Mouse (Mus musculus) small intestine, adult 2 months (tissue): Measurements from ENCODE around the gene Diaph3. TPM values are rescaled to one million over a fixed set of nuclear protein-coding genes. Genes with fewer than 3 reads are reported as not detected.
A peak's percentile ranks its signal among the peaks of the same experiment; 100 is the strongest.

Experiments
- H3K27ac ChIP-seq: fragments of 200-500 bp; 2 replicates; pipeline ENCODE4 v1.5.1; 2012; ENCODE audit warnings: low read depth, low read length, control low read depth, inconsistent platforms; ENCODE audit not compliant: insufficient read depth
- H3K27me3 ChIP-seq: fragments of 200-500 bp; 2 replicates; pipeline ENCODE4 v1.6.1; 2012; ENCODE audit warnings: mild to moderate bottlenecking, moderate library complexity, low read length, inconsistent platforms; ENCODE audit not compliant: control insufficient read depth, insufficient read depth
- H3K36me3 ChIP-seq: fragments of 200-500 bp; 2 replicates; pipeline ENCODE4 v1.6.1; 2012; ENCODE audit warnings: mild to moderate bottlenecking, low read length, control low read depth, inconsistent platforms; ENCODE audit not compliant: control insufficient read depth, insufficient read depth
- H3K4me1 ChIP-seq: fragments of 200-500 bp; 2 replicates; pipeline ENCODE4 v1.6.1; 2012; ENCODE audit warnings: low read length, inconsistent platforms, mixed read lengths; ENCODE audit not compliant: control insufficient read depth, insufficient read depth, insufficient read length
- H3K4me3 ChIP-seq: fragments of 200-500 bp; 2 replicates; pipeline ENCODE4 v1.5.1; 2012; ENCODE audit warnings: low read depth, mild to moderate bottlenecking, control low read depth, inconsistent platforms, low read length, moderate library complexity
- CTCF ChIP-seq: fragments of 200-500 bp; IDR thresholded peaks from 2 replicates; pipeline ENCODE4 v1.5.1; 2012; ENCODE audit warnings: low read depth, mild to moderate bottlenecking, control low read depth, inconsistent platforms, low read length, moderate library complexity, mixed read lengths; ENCODE audit not compliant: insufficient replicate concordance, insufficient read length; ENCODE audit errors: extremely low read depth
- POLR2A ChIP-seq: fragments of 200-500 bp; IDR thresholded peaks from 2 replicates; pipeline ENCODE4 v1.6.1; 2012; ENCODE audit warnings: low read depth, mild to moderate bottlenecking, control low read depth, inconsistent platforms, low read length, moderate library complexity
- WGBS: fragments of 180-500 bp; shearing (Covaris S2); methylation state at CpG from one replicate; pipeline ENCODE4 v1.1.7; 2018; 5-methylcytosine and 5-hydroxymethylcytosine counted together
- polyA plus RNA-seq: library from polyadenylated mRNA; depleted of rRNA; stranded (reverse); fragments of >200 nt; gene quantifications from 2 replicates; pipeline ENCODE4 v1.2.3, GENCODE M21; 2012; rRNA removed

Diaph3 gene
- 0.10 and 0.29 TPM in 2 replicates for polyA plus RNA-seq

DNA sequence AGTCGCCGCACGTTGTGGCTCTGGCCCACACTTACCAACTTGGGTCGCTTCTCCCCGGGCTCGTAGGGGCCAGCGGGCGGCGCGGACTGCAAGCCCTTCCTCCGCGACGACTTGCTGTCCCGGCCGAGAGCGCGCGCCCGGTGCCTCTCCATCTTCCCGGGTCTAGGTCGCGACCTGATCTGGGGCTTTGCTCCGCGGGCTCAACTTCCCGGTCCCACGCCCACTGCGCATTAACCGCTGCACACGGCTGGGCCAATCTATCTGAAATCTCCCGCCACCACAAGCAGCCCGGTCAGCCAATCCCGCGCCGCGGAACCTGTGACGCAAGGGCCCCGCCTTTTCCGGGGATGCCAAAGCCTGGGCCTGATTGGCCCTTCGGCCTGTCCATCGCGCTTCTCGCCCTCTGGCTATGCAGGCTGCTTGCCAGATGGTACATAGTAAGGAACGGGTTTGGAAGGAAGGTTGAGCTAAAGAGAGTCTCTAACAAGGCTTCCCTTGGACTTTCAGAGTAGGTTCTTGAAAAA, at the start of gene Diaph3:
TSS of gene Diaph3 (minus strand) at position 273 of the 524 bp plus-strand sequence.
- Histone ChIP-seq H3K4me1 (no peaks in the 10 kb centered on the region), H3K27ac (peak within 1 kb of the TSS; percentile 29), H3K36me3 (no peaks in the 10 kb centered on the region), H3K4me3 (peak within 1 kb of the TSS; percentile 90), H3K27me3 (no peaks in the 10 kb centered on the region)
- WGBS, result under 1% methylated on average over 43 of the region's 43 CpGs
- TF ChIP-seq POLR2A (no peak; the same call in 1 of the 2 replicates), CTCF (no peak)

DNA sequence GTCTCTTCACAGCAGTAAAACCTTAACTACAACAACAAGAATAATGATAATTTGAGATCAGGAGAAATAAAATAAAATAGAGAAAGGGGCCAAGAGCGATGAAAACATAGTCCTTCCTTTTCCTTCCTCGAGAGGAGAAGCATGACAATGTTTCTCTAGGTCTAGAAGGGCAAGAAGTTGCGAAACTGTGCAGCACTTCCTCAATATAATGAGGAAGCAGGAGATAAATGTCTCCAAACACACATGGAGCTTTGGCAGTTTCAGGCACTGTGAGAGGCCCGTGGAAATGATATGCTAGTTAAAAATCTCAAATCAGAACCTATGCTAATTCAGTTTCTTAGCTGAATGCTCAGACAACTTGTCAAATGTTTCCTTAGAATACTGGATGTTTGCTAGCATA, 49.6 kb upstream of the Diaph3 start:
- TF ChIP-seq POLR2A (no peak), CTCF (no peak)
- Histone ChIP-seq H3K4me1 (no peaks in the 10 kb centered on the region), H3K27ac (no peak overlapping the region), H3K36me3 (no peaks in the 10 kb centered on the region), H3K4me3 (no peak overlapping the region), H3K27me3 (no peaks in the 10 kb centered on the region)
- WGBS, result 55% methylated on average over 4 of the region's 4 CpGs

DNA sequence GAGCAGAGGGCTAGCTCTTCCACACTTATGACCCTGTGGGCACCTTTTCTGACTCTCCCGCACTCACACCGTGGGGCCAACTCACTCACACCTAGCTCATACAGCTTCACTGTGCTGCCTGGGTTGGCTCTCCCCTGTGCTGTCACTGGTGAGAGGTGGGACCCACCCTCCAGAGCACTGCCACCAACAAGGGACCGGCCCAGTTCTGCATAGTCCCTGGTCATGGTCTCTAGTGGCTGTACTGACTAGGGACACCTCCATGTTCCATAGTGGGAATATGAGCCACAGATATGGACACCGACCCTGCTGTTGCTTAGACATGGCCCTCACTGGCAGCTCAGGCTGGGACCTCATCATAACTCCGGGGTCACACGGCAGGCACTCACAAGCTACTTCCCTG, 30.5 kb upstream of the Diaph3 start:
- 90% methylated on average over 6 of the region's 6 CpGs for WGBS
- H3K27ac ChIP-seq, result no peak overlapping the region
- no peaks in the 10 kb centered on the region for H3K4me1 ChIP-seq

DNA sequence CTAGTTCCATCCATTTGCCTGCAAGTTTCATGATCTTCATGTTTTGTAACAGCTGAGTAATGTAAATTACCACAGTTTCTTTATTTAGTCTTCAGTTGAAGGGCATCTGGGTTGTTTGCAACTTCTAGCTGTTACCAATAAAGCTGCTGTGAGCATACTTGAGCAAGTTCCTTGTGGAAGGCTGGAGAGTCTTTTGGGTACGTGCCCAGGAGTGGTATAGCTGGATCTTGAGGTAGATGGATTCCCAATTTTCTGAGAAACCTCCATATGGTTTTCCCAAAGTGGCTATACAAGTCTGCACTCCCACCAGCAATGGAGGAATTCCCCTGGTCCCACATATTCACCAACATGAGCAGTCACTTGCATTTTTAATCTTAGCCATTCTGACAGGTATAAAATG, 28.1 kb upstream of the Diaph3 start:
- WGBS, result 65% methylated on average over 1 of the region's 1 CpGs
- no peaks in the 10 kb centered on the region for H3K36me3 ChIP-seq
- H3K27me3 ChIP-seq, result no peaks in the 10 kb centered on the region
- no peaks in the 10 kb centered on the region for H3K4me1 ChIP-seq
- no peak overlapping the region for H3K4me3 ChIP-seq
- TF ChIP-seq CTCF (no peak), POLR2A (no peak)
- no peak overlapping the region for H3K27ac ChIP-seq

More for the DNA sequence above, 30.5 kb upstream of the Diaph3 start:
- TF ChIP-seq CTCF (no peak), POLR2A (no peak)
- H3K4me3 ChIP-seq, result no peak overlapping the region
- H3K27me3 ChIP-seq, result no peaks in the 10 kb centered on the region
- H3K36me3 ChIP-seq, result no peaks in the 10 kb centered on the region

DNA sequence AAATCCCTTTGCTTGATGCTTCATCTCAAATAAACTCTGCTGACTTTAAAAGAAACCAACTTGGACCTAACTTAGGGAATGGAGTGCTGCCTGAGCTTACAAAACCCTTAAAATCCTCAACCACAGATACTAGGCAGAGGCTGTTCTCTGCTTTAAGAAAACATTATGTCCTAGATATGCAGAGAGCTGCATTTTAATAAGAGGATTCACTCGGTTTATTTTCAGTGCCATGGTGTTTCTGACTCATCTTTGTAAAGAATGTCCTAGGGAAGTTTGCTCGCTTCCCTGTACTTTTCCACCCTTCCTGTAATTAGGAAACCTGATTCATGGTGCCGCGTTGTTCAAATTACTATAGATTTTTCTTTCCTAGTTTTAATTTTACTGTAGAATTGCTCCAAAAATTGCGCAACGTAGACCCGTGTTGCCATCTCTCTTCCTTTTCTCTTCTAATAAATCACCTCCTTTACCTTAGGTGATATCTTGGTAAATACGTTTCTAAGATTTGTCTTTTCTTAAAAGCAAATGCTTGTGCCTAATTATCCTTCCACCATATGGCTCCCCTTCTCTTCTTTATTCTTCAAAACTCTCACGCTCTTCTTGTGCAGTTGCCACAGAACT, 14.7 kb upstream of the Diaph3 start:
- no peaks in the 10 kb centered on the region for H3K4me1 ChIP-seq

DNA sequence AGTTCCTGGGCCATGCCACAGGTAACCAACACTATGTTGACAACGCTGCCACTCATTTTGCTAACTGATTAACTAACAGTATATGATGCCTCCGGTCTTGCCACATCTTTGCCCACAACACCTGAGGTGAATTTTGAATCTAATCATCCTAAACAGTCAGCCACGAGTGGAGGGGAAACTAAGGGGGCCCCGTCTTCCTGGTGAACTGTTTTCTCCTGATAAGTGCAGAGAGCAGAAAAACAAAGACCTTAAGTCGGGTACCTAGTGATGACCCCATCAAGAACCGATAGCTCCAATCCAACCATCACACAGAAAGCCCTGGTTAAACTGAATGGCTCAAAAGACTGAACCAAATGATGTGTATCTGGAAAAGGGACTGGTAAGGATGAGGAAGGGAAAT, 8.6 kb upstream of the Diaph3 start:
- Histone ChIP-seq H3K36me3 (no peaks in the 10 kb centered on the region), H3K27ac (no peak overlapping the region), H3K4me3 (no peak overlapping the region), H3K4me1 (no peaks in the 10 kb centered on the region), H3K27me3 (no peaks in the 10 kb centered on the region)
- TF ChIP-seq POLR2A, result no peak
- TF ChIP-seq CTCF, result no peak
- WGBS, result 72% methylated on average over 6 of the region's 6 CpGs

More for the DNA sequence above, 14.7 kb upstream of the Diaph3 start:
- H3K27ac ChIP-seq, result no peak overlapping the region
- no peaks in the 10 kb centered on the region for H3K36me3 ChIP-seq
- WGBS, result 75% methylated on average over 9 of the region's 9 CpGs
- TF ChIP-seq POLR2A, result no peak
- no peak for TF ChIP-seq CTCF
- H3K27me3 ChIP-seq, result no peaks in the 10 kb centered on the region
- H3K4me3 ChIP-seq, result no peak overlapping the region

DNA sequence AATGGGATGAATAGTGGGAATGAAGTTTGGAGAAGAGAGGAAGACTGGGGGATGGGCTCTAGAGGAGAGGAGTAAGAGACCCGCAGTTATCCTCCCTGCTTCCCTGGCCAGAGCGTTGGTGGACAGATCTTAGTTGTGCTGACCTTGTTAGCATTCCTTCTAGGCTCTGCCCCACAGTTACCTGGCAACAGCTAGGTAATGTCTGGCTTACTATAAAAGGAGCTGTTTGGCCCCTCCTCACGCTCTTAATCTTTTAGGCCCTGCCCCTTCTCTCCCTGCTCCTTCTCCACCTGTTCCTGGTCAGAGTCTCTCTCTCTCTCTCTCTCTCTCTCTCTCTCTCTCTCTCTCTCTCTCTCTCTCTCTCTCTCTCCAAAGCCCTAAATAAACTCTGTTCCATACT, 5.7 kb upstream of the Diaph3 start:
- no peak for TF ChIP-seq POLR2A
- TF ChIP-seq CTCF, result no peak
- H3K4me3 ChIP-seq, result no peak overlapping the region
- WGBS, result 30% methylated on average over 3 of the region's 3 CpGs
- H3K36me3 ChIP-seq, result no peaks in the 10 kb centered on the region
- H3K4me1 ChIP-seq, result no peaks in the 10 kb centered on the region
- no peaks in the 10 kb centered on the region for H3K27me3 ChIP-seq
- H3K27ac ChIP-seq, result no peak overlapping the region
